Mouse (Mus musculus) CD8-positive naive resting alpha-beta T cell, adult 2 months (primary cell): ENCODE results near the gene Phactr2.

Source experiments
- DNase-seq, 2 experiments: peaks; one replicate each; pipeline ENCODE4 v3.0.0; 2022; ENCODE audit warnings: low read depth in 2 of 2, low spot score in 2 of 2

Phactr2 gene

GRCm38 (mm10) chr10:13411056-13411455, 63.2 kb downstream of the Phactr2 start:
- no peak for DNase-seq

- DNase-seq: no peak
These were observed 72.2 kb downstream of the Phactr2 start for GRCm38 (mm10) chr10:13401971-13402370.

GRCm38 (mm10) chr10:13395753-13396152, 78.5 kb downstream of the Phactr2 start:
- DNase-seq: no peak

GRCm38 (mm10) chr10:13394000-13394399, 80.2 kb downstream of the Phactr2 start:
- DNase-seq: no peak

- no peak for DNase-seq
These were observed 85.9 kb downstream of the Phactr2 start for GRCm38 (mm10) chr10:13388116-13388922.

- DNase-seq: no peak
These were observed 89.3 kb downstream of the Phactr2 start for GRCm38 (mm10) chr10:13384866-13385265.

- DNase-seq: no peak
These were observed 96.3 kb downstream of the Phactr2 start for GRCm38 (mm10) chr10:13377895-13378294.

- no peak for DNase-seq
These were observed 97.6 kb downstream of the Phactr2 start for GRCm38 (mm10) chr10:13376428-13377260.

- DNase-seq: no peak
These were observed 98.4 kb downstream of the Phactr2 start for GRCm38 (mm10) chr10:13375820-13376219.

- DNase-seq: no peak
These were observed 104.4 kb downstream of the Phactr2 start for GRCm38 (mm10) chr10:13369581-13370375.

GRCm38 (mm10) chr10:13364286-13364580, 110.0 kb downstream of the Phactr2 start:
- DNase-seq: no peak

- no peak for DNase-seq
These were observed 110.5 kb downstream of the Phactr2 start for GRCm38 (mm10) chr10:13363499-13364285.

- DNase-seq: no peak
These were observed 113.3 kb downstream of the Phactr2 start for GRCm38 (mm10) chr10:13360913-13361312.

GRCm38 (mm10) chr10:13359846-13360245, 114.4 kb downstream of the Phactr2 start:
- DNase-seq: no peak

- DNase-seq: no peak
These were observed 115.5 kb downstream of the Phactr2 start for GRCm38 (mm10) chr10:13358679-13359078.

GRCm38 (mm10) chr10:13346609-13347290, 127.5 kb downstream of the Phactr2 start:
- no peak for DNase-seq

GRCm38 (mm10) chr10:13340583-13340982, 133.6 kb downstream of the Phactr2 start:
- no peak for DNase-seq

GRCm38 (mm10) chr10:13336964-13337363, 137.2 kb downstream of the Phactr2 start:
- no peak for DNase-seq

- no peak for DNase-seq
These were observed 138.4 kb downstream of the Phactr2 start for GRCm38 (mm10) chr10:13335814-13336213.

GRCm38 (mm10) chr10:13335347-13335746, 138.9 kb downstream of the Phactr2 start:
- no peak for DNase-seq
